ENCODE assay signal across 9 mouse cellular contexts in genomic region chr1:69826806-69827703, GRCm38 (mm10). TPM values are rescaled to one million over a fixed set of nuclear protein-coding genes. Genes with fewer than 3 reads are reported as not detected.
DNase-seq lines count a peak whose midpoint lies in the region; ATAC-seq and TF ChIP-seq lines count a peak whose summit lies in the region.
"Had no signal": no experiment of that assay in that cellular context is flagged by ENCODE, and none has a peak within 500 bp of the region (broad histone marks: within the 10 kb centered on the region; RNA-seq: fewer than 3 reads in every experiment).

Spag16 (plus strand) TSS chr1:69826970.

- peak within 1 kb of the TSS; percentile 59 for H3K9ac ChIP-seq in forebrain, embryonic 13.5 days
- no peak within 1 kb of the TSS for H3K9ac ChIP-seq in liver, embryonic 14.5 days (replicated peaks)

- peaks cover 6% of the 10 kb centered on the region; the same call in 1 of the 2 replicates for H3K4me1 ChIP-seq in forebrain, embryonic 13.5 days
- no peaks in the 10 kb centered on the region for H3K4me1 ChIP-seq in kidney, adult 2 months (ENCODE audit: control insufficient read depth, insufficient read depth, low read length)
- no peaks in the 10 kb centered on the region for H3K4me1 ChIP-seq in liver, embryonic 14.5 days (replicated peaks; ENCODE audit: control insufficient read depth in 2 of 2, insufficient read depth in 2 of 2, low read length in 1 of 2)

- no peak for TF ChIP-seq EP300 in liver, embryonic 14.5 days (IDR thresholded peaks at IDR 0.05; ENCODE audit: low read depth)

- intact Hi-C loops in gastrocnemius, postnatal 14 days (cut with DNase I; ENCODE audit: low total_unique reads): no loop called here

- H3K27ac ChIP-seq in forebrain, embryonic 13.5 days: no peak within 1 kb of the TSS
- no peak within 1 kb of the TSS for H3K27ac ChIP-seq in kidney, adult 2 months (ENCODE audit: insufficient read depth, low read depth, low read length)
- no peak within 1 kb of the TSS for H3K27ac ChIP-seq in liver, embryonic 14.5 days

- no peak for TF ChIP-seq POLR2A in kidney, adult 2 months (IDR thresholded peaks at IDR 0.05; ENCODE audit: low read depth, low read length)

- TF ChIP-seq CTCF in kidney, adult 2 months (conservative IDR thresholded peaks at IDR 0.05; ENCODE audit: insufficient read depth, insufficient read length, low read depth, low read length): no peak
- TF ChIP-seq CTCF in liver, embryonic 14.5 days (IDR thresholded peaks at IDR 0.05; ENCODE audit: low read depth): no peak

- H3K4me2 ChIP-seq in forebrain, embryonic 13.5 days: peak within 1 kb of the TSS; percentile 78
- H3K4me2 ChIP-seq in liver, embryonic 14.5 days (ENCODE audit: low read depth): peak within 1 kb of the TSS; percentile 50

- DNase-seq in gastrocnemius, postnatal 14 days: peak; percentile 6
- DNase-seq in gastrocnemius, postnatal 25 days: no peak
- DNase-seq in adrenal gland, postnatal 14 days: peak; percentile 60
- DNase-seq in kidney, adult 2 months: peak; percentile 16
- no peak for DNase-seq in liver, embryonic 14.5 days (ENCODE audit: low read depth in 3 of 3, low spot score in 3 of 3)
- peak; percentile 47 for DNase-seq in ovary, postnatal 36 days (ENCODE audit: low spot score)

- H3K4me3 ChIP-seq in forebrain, embryonic 13.5 days: peak within 1 kb of the TSS; percentile 50
- H3K4me3 ChIP-seq in kidney, adult 2 months (ENCODE audit: insufficient read depth, low read depth, low read length): peak within 1 kb of the TSS; percentile 32
- H3K4me3 ChIP-seq in liver, embryonic 14.5 days (ENCODE audit: insufficient read depth in 1 of 2, low read depth in 2 of 2, low read length in 2 of 2): peak within 1 kb of the TSS; percentile 23 to 27; a peak in 1 of 4 replicates

- ATAC-seq in forebrain, embryonic 13.5 days: peak; percentile 94
- ATAC-seq in liver, embryonic 14.5 days (ENCODE audit: insufficient read depth): no peak
- no peak for ATAC-seq in inflammation-experienced regulatory T-cells, adult 6 months

- H3K9me3 ChIP-seq in forebrain, embryonic 13.5 days (replicated peaks): no peaks in the 10 kb centered on the region
- H3K9me3 ChIP-seq in liver, embryonic 14.5 days (ENCODE audit: control insufficient read depth, low read length): no peaks in the 10 kb centered on the region
- H3K9me3 ChIP-seq: G1E had no signal

- H3K27me3 ChIP-seq in forebrain, embryonic 13.5 days: no peaks in the 10 kb centered on the region
- no peaks in the 10 kb centered on the region for H3K27me3 ChIP-seq in kidney, adult 2 months (replicated peaks; ENCODE audit: control insufficient read depth, insufficient read depth, low read length)
- H3K27me3 ChIP-seq in liver, embryonic 14.5 days (ENCODE audit: control insufficient read depth, insufficient read depth, low read length): no peaks in the 10 kb centered on the region

- 10% methylated on average over 38 of the region's 38 CpGs for WGBS in forebrain, embryonic 13.5 days
- WGBS in kidney, adult 2 months: 10% methylated on average over 38 of the region's 38 CpGs
- 7% methylated on average over 38 of the region's 38 CpGs for WGBS in liver, embryonic 14.5 days (ENCODE audit: insufficient replicate concordance)

- H3K36me3 ChIP-seq in forebrain, embryonic 13.5 days (ENCODE audit: poor library complexity, severe bottlenecking): no peaks in the 10 kb centered on the region
- no peaks in the 10 kb centered on the region for H3K36me3 ChIP-seq in kidney, adult 2 months (ENCODE audit: control insufficient read depth, insufficient read depth, low read length)
- no peaks in the 10 kb centered on the region for H3K36me3 ChIP-seq in liver, embryonic 14.5 days (replicated peaks; ENCODE audit: control insufficient read depth, insufficient read depth, low read depth)
- H3K36me3 ChIP-seq: G1E had no signal

RNA-seq across cellular contexts. Expression of gene Spag16, which starts in this region (rescaled TPM):
- total RNA-seq in gastrocnemius, postnatal 14 days (2021): not detected
- not detected for total RNA-seq in gastrocnemius, postnatal 25 days (2021)
- not detected in 2 replicates for total RNA-seq in adrenal gland, postnatal 14 days (2021)
- polyA plus RNA-seq in forebrain, embryonic 13.5 days (2015; fragmentation: Nextera tagmentation; extraction: Ambion mirVana): 0.85 and 1.8 TPM in 2 replicates
- polyA plus RNA-seq in kidney, adult 2 months (2012; rRNA removed): 0.03 TPM in 2 replicates
- polyA plus RNA-seq in liver, embryonic 14.5 days (2012; rRNA removed): 0.01 TPM in 1 of 2 replicates, not detected in the other
- not detected in 2 replicates for polyA plus RNA-seq in liver, embryonic 14.5 days (2014; fragmentation: Nextera tagmentation; extraction: Ambion mirVana)
- polyA plus RNA-seq in inflammation-experienced regulatory T-cells, adult 6 months (2017; shearing (Covaris generic)): under 1 TPM in 2 of 3 experiments, not detected in 1; 0.61 to 0.82 TPM
- total RNA-seq: G1E had no signal
- polyA plus RNA-seq: G1E had no signal

Comparison
In these comparisons a context has a peak if more than half of its experiments do, and no peak if none do; other contexts are left out.
1. Peak in DNase-seq in gastrocnemius, postnatal 14 days; RNA of the gene not detected or under 1 TPM.
2. Peak in DNase-seq in adrenal gland, postnatal 14 days; RNA of the gene not detected or under 1 TPM.
3. Peak in DNase-seq and H3K4me3 ChIP-seq in kidney, adult 2 months; RNA of the gene not detected or under 1 TPM.